Mouse (Mus musculus): ENCODE data around the gene Cntf. TPM values are rescaled to one million over a fixed set of nuclear protein-coding genes. Genes with fewer than 3 reads are reported as not detected.
"Not testable (repeated sequence)": the region's sequence is repeated elsewhere in the genome, so short reads cannot be mapped to it uniquely, and the experiment has no call there.

Gene Cntf
- polyA plus RNA-seq, 1 experiment from 2014 or later, result 0.69 TPM

- Histone ChIP-seq H3K9me3 (replicated peaks) (no peaks in the 10 kb centered on the region), H3K9ac (no peak overlapping the region), H3K4me3 (replicated peaks) (no peak overlapping the region), H3K27ac (no peak overlapping the region), H3K4me1 (replicated peaks) (no peaks in the 10 kb centered on the region), H3K4me2 (no peak overlapping the region), H3K27me3 (no peaks in the 10 kb centered on the region), H3K36me3 (peaks cover 20% of the 10 kb centered on the region)
- DNase-seq, result no peak
- ATAC-seq (ENCODE audit: low read depth), result no peak
- WGBS (ENCODE audit: insufficient replicate concordance), result 61% methylated on average over 2 of the region's 2 CpGs
These were observed 5.8 kb downstream of the Cntf start for GRCm38 (mm10) chr19:12759656-12760055.

GRCm38 (mm10) chr19:12758936-12759478, 6.4 kb downstream of the Cntf start:
- 54% methylated on average over 1 of the region's 1 CpGs for WGBS (ENCODE audit: insufficient replicate concordance)
- Histone ChIP-seq H3K36me3 (peaks cover 16% of the 10 kb centered on the region), H3K27me3 (no peaks in the 10 kb centered on the region), H3K4me1 (replicated peaks) (no peaks in the 10 kb centered on the region), H3K9ac (no peak overlapping the region), H3K27ac (no peak overlapping the region), H3K4me3 (replicated peaks) (no peak overlapping the region), H3K4me2 (no peak overlapping the region), H3K9me3 (replicated peaks) (no peaks in the 10 kb centered on the region)
- DNase-seq (no peak), ATAC-seq (ENCODE audit: low read depth) (no peak)

GRCm38 (mm10) chr19:12756286-12756685, 9.1 kb downstream of the Cntf start:
- Histone ChIP-seq H3K9ac (no peak overlapping the region), H3K4me2 (no peak overlapping the region), H3K9me3 (replicated peaks) (no peaks in the 10 kb centered on the region), H3K27me3 (no peaks in the 10 kb centered on the region), H3K27ac (no peak overlapping the region), H3K4me3 (replicated peaks) (no peak overlapping the region), H3K36me3 (no peaks in the 10 kb centered on the region), H3K4me1 (replicated peaks) (no peaks in the 10 kb centered on the region)
- WGBS (ENCODE audit: insufficient replicate concordance), result 58% methylated on average over 3 of the region's 3 CpGs
- DNase-seq, result no peak
- ATAC-seq (ENCODE audit: low read depth), result no peak

GRCm38 (mm10) chr19:12731950-12732349, 33.5 kb downstream of the Cntf start:
- no peaks in the 10 kb centered on the region for H3K36me3 ChIP-seq
- DNase-seq, result no peak
- no peak overlapping the region for H3K27ac ChIP-seq
- H3K9me3 ChIP-seq (replicated peaks), result no peaks in the 10 kb centered on the region
- H3K4me2 ChIP-seq, result no peak overlapping the region
- ATAC-seq (ENCODE audit: low read depth), result no peak
- 54% methylated on average over 2 of the region's 2 CpGs for WGBS (ENCODE audit: insufficient replicate concordance)
- no peaks in the 10 kb centered on the region for H3K4me1 ChIP-seq (replicated peaks)
- no peak overlapping the region for H3K4me3 ChIP-seq (replicated peaks)
- no peak overlapping the region for H3K9ac ChIP-seq
- H3K27me3 ChIP-seq, result no peaks in the 10 kb centered on the region

- H3K4me3 ChIP-seq (replicated peaks), result no peak overlapping the region
- no peak overlapping the region for H3K9ac ChIP-seq
- H3K4me1 ChIP-seq (replicated peaks), result no peaks in the 10 kb centered on the region
- no peak for DNase-seq
- H3K27me3 ChIP-seq, result no peaks in the 10 kb centered on the region
- no peak for ATAC-seq (ENCODE audit: low read depth)
- H3K36me3 ChIP-seq, result no peaks in the 10 kb centered on the region
- no peaks in the 10 kb centered on the region for H3K9me3 ChIP-seq (replicated peaks)
- H3K27ac ChIP-seq, result no peak overlapping the region
- no peak overlapping the region for H3K4me2 ChIP-seq
- WGBS (ENCODE audit: insufficient replicate concordance), result 30% methylated on average over 1 of the region's 1 CpGs
These were observed 34.4 kb downstream of the Cntf start for GRCm38 (mm10) chr19:12731036-12731435.

- Histone ChIP-seq H3K4me1 (replicated peaks) (no peaks in the 10 kb centered on the region), H3K9me3 (replicated peaks) (no peaks in the 10 kb centered on the region), H3K9ac (no peak overlapping the region), H3K36me3 (no peaks in the 10 kb centered on the region), H3K27me3 (no peaks in the 10 kb centered on the region), H3K4me3 (replicated peaks) (no peak overlapping the region), H3K27ac (no peak overlapping the region), H3K4me2 (no peak overlapping the region)
- WGBS (ENCODE audit: insufficient replicate concordance), result 63% methylated on average over 1 of the region's 1 CpGs
- ATAC-seq (ENCODE audit: low read depth), result no peak
- DNase-seq, result no peak
These were observed 39.6 kb downstream of the Cntf start for GRCm38 (mm10) chr19:12725851-12726250.

- 29% methylated on average over 3 of the region's 3 CpGs for WGBS (ENCODE audit: insufficient replicate concordance)
- no peaks in the 10 kb centered on the region for H3K9me3 ChIP-seq (replicated peaks)
- no peaks in the 10 kb centered on the region for H3K4me1 ChIP-seq (replicated peaks)
- H3K4me3 ChIP-seq (replicated peaks), result no peak overlapping the region
- no peak overlapping the region for H3K4me2 ChIP-seq
- no peak for ATAC-seq (ENCODE audit: low read depth)
- H3K27ac ChIP-seq, result no peak overlapping the region
- no peak overlapping the region for H3K9ac ChIP-seq
- no peaks in the 10 kb centered on the region for H3K27me3 ChIP-seq
- H3K36me3 ChIP-seq, result no peaks in the 10 kb centered on the region
- no peak for DNase-seq
These were observed 43.1 kb downstream of the Cntf start for GRCm38 (mm10) chr19:12722308-12722707.

- not testable (repeated sequence) for DNase-seq; H3K27me3 ChIP-seq; H3K4me3 ChIP-seq (replicated peaks); H3K36me3 ChIP-seq; H3K4me1 ChIP-seq (replicated peaks); ATAC-seq (ENCODE audit: low read depth); H3K9ac ChIP-seq; H3K9me3 ChIP-seq (replicated peaks); H3K27ac ChIP-seq; H3K4me2 ChIP-seq
- 73% methylated on average over 7 of the region's 7 CpGs for WGBS (ENCODE audit: insufficient replicate concordance)
These were observed 43.8 kb downstream of the Cntf start for GRCm38 (mm10) chr19:12721596-12721995.

GRCm38 (mm10) chr19:12720919-12721318, 44.5 kb downstream of the Cntf start:
- not testable (repeated sequence) for H3K36me3 ChIP-seq; H3K9ac ChIP-seq; H3K27ac ChIP-seq; ATAC-seq (ENCODE audit: low read depth); H3K4me1 ChIP-seq (replicated peaks); DNase-seq; H3K9me3 ChIP-seq (replicated peaks); H3K4me2 ChIP-seq; H3K4me3 ChIP-seq (replicated peaks); H3K27me3 ChIP-seq
- 68% methylated on average over 5 of the region's 5 CpGs for WGBS (ENCODE audit: insufficient replicate concordance)

- Histone ChIP-seq H3K4me3 (replicated peaks) (no peak overlapping the region), H3K36me3 (no peaks in the 10 kb centered on the region), H3K4me2 (no peak overlapping the region), H3K27ac (no peak overlapping the region), H3K27me3 (no peaks in the 10 kb centered on the region), H3K4me1 (replicated peaks) (no peaks in the 10 kb centered on the region), H3K9ac (no peak overlapping the region), H3K9me3 (replicated peaks) (no peaks in the 10 kb centered on the region)
- WGBS (ENCODE audit: insufficient replicate concordance), result 16% methylated on average over 2 of the region's 2 CpGs
- DNase-seq (no peak), ATAC-seq (ENCODE audit: low read depth) (no peak)
These were observed 45.0 kb downstream of the Cntf start for GRCm38 (mm10) chr19:12720463-12720862.

- no peaks in the 10 kb centered on the region for H3K27me3 ChIP-seq
- 65% methylated on average over 6 of the region's 6 CpGs for WGBS (ENCODE audit: insufficient replicate concordance)
- H3K27ac ChIP-seq, result no peak overlapping the region
- H3K36me3 ChIP-seq, result no peaks in the 10 kb centered on the region
- DNase-seq (no peak), ATAC-seq (ENCODE audit: low read depth) (no peak)
- H3K4me3 ChIP-seq (replicated peaks), result no peak overlapping the region
- H3K9me3 ChIP-seq (replicated peaks), result no peaks in the 10 kb centered on the region
- no peaks in the 10 kb centered on the region for H3K4me1 ChIP-seq (replicated peaks)
- H3K9ac ChIP-seq, result no peak overlapping the region
- H3K4me2 ChIP-seq, result no peak overlapping the region
These were observed 46.2 kb downstream of the Cntf start for GRCm38 (mm10) chr19:12719189-12719588.

All from liver, embryonic 13.5 days (tissue).